Mouse (Mus musculus) intestine, embryonic 14.5 days (tissue): Measurements from ENCODE around the gene Hoxc11. TPM values are rescaled to one million over a fixed set of nuclear protein-coding genes. Genes with fewer than 3 reads are reported as not detected.

ENCODE experiments used
- ATAC-seq: fragments of 200-750 bp; cut with Nextera tagmentation; replicated peaks from 2 replicates; pipeline ENCODE4 v1.8.0; 2017; ENCODE audit warnings: low read depth, moderate number of reproducible peaks, moderate TSS enrichment, moderate library complexity; ENCODE audit not compliant: low FRiP score, low TSS enrichment
- DNase-seq: peaks from one replicate; pipeline ENCODE4 v3.0.0-alpha.2; 2018; ENCODE audit warnings: low spot score
- H3K27ac ChIP-seq: fragments of 300-500 bp; sonication (generic); 2 replicates; pipeline ENCODE4 v1.5.1; 2014; ENCODE audit warnings: low read depth, mild to moderate bottlenecking, control low read depth
- H3K27me3 ChIP-seq: fragments of 300-500 bp; sonication (generic); replicated peaks from 2 replicates; pipeline ENCODE4 v1.6.1; 2014; ENCODE audit warnings: low read length, control low read depth; ENCODE audit not compliant: control insufficient read depth, insufficient read depth
- H3K36me3 ChIP-seq: fragments of 300-500 bp; sonication (generic); 2 replicates; pipeline ENCODE4 v1.6.1; 2014; ENCODE audit warnings: low read length, control low read depth; ENCODE audit not compliant: control insufficient read depth, insufficient read depth
- H3K4me1 ChIP-seq: fragments of 300-500 bp; sonication (generic); replicated peaks from 2 replicates; pipeline ENCODE4 v1.6.1; 2014; ENCODE audit warnings: low read length, control low read depth, mixed read lengths; ENCODE audit not compliant: control insufficient read depth, insufficient read depth
- H3K4me2 ChIP-seq: fragments of 300-500 bp; sonication (generic); 2 replicates; pipeline ENCODE4 v1.6.1; 2014; ENCODE audit warnings: low read length
- H3K4me3 ChIP-seq: fragments of 300-500 bp; sonication (generic); 2 replicates; pipeline ENCODE4 v1.5.1; 2014; ENCODE audit warnings: low read depth, low read length, control low read depth, mixed read lengths
- H3K9ac ChIP-seq: fragments of 300-500 bp; sonication (generic); 2 replicates; pipeline ENCODE4 v1.6.1; 2014; ENCODE audit warnings: mild to moderate bottlenecking, low read length
- H3K9me3 ChIP-seq: fragments of 300-500 bp; sonication (generic); 2 replicates; pipeline ENCODE4 v1.6.1; 2016; ENCODE audit warnings: low read length, control low read depth; ENCODE audit not compliant: control insufficient read depth
- WGBS: fragments of 180-500 bp; shearing (Covaris S2); extraction: QIAGEN DNeasy Blood & Tissue Kit; methylation state at CpG from one replicate; pipeline ENCODE4 v1.1.7; 2014; 5-methylcytosine and 5-hydroxymethylcytosine counted together
- polyA plus RNA-seq: library from polyadenylated mRNA; unstranded; fragments of >200 nt; fragmentation: Nextera tagmentation; extraction: Ambion mirVana; gene quantifications from 2 replicates; pipeline ENCODE4 v1.2.1, GENCODE M21; 2014

The Hoxc11 gene
- polyA plus RNA-seq, 1 experiment from 2014 or later = 0.11 TPM

GRCm38 (mm10) chr15:102919336-102920180 is 34.7 kb upstream of the Hoxc11 start:
- 7% methylated on average over 12 of the region's 12 CpGs for WGBS

GRCm38 (mm10) chr15:102920619-102921018 is 33.6 kb upstream of the Hoxc11 start:
- DNase-seq = peak; percentile 70
- Histone ChIP-seq H3K27ac (no peak overlapping the region), H3K4me1 (no peaks in the 10 kb centered on the region), H3K36me3 (no peaks in the 10 kb centered on the region), H3K4me3 (0 out of 2 replicates have a peak overlapping the region, but pooled peaks have one; percentile 10), H3K27me3 (peaks cover 100% of the 10 kb centered on the region), H3K9me3 (no peaks in the 10 kb centered on the region), H3K9ac (no peak overlapping the region), H3K4me2 (peak overlapping the region; percentile 18)
- peak; percentile 80; the same call in 1 of the 2 replicates for ATAC-seq
- WGBS = under 1% methylated on average over 14 of the region's 20 CpGs

More at GRCm38 (mm10) chr15:102919336-102920180, 34.7 kb upstream of the Hoxc11 start:
- Histone ChIP-seq H3K36me3 (no peaks in the 10 kb centered on the region), H3K9ac (no peak overlapping the region), H3K27me3 (peaks cover 100% of the 10 kb centered on the region), H3K4me2 (no peak overlapping the region), H3K4me3 (no peak overlapping the region), H3K4me1 (no peaks in the 10 kb centered on the region), H3K27ac (no peak overlapping the region), H3K9me3 (no peaks in the 10 kb centered on the region)
- ATAC-seq (no peak), DNase-seq (peak; percentile 52)

- ATAC-seq (peak; percentile 47; the same call in 1 of the 2 replicates), DNase-seq (peak; percentile 67)
- WGBS = under 1% methylated on average over 61 of the region's 88 CpGs
- H3K36me3 ChIP-seq = no peaks in the 10 kb centered on the region
- peaks cover 100% of the 10 kb centered on the region for H3K27me3 ChIP-seq
- H3K27ac ChIP-seq = no peak within 1 kb of the TSS
- 0 out of 2 replicates have a peak within 1 kb of the TSS, but pooled peaks have one; percentile 10 for H3K4me3 ChIP-seq
- H3K9me3 ChIP-seq = no peaks in the 10 kb centered on the region
- no peak within 1 kb of the TSS for H3K9ac ChIP-seq
- H3K4me2 ChIP-seq = peak within 1 kb of the TSS; percentile 18
- no peaks in the 10 kb centered on the region for H3K4me1 ChIP-seq
Observed at GRCm38 (mm10) chr15:102921053-102922011, 32.9 kb upstream of the Hoxc11 start, which contains the start of gene Hoxc13. Hoxc13 (plus strand) TSS chr15:102921103.

- Histone ChIP-seq H3K4me2 (no peak overlapping the region), H3K4me3 (no peak overlapping the region), H3K4me1 (no peaks in the 10 kb centered on the region), H3K9me3 (no peaks in the 10 kb centered on the region), H3K36me3 (no peaks in the 10 kb centered on the region), H3K27ac (no peak overlapping the region), H3K9ac (no peak overlapping the region), H3K27me3 (peaks cover 100% of the 10 kb centered on the region)
- DNase-seq (peak; percentile 74), ATAC-seq (peak; percentile 53; the same call in 1 of the 2 replicates)
- 1% methylated on average over 24 of the region's 24 CpGs for WGBS
Observed at GRCm38 (mm10) chr15:102922012-102922362, 32.2 kb upstream of the Hoxc11 start.

GRCm38 (mm10) chr15:102922636-102923500 is 31.4 kb upstream of the Hoxc11 start:
- Histone ChIP-seq H3K36me3 (no peaks in the 10 kb centered on the region), H3K4me3 (no peak overlapping the region), H3K27ac (no peak overlapping the region), H3K27me3 (peaks cover 100% of the 10 kb centered on the region), H3K4me1 (no peaks in the 10 kb centered on the region), H3K9ac (no peak overlapping the region), H3K9me3 (no peaks in the 10 kb centered on the region), H3K4me2 (no peak overlapping the region)
- 18% methylated on average over 6 of the region's 6 CpGs for WGBS
- DNase-seq = peak; percentile 56
- ATAC-seq = no peak

GRCm38 (mm10) chr15:102927032-102927645 is 27.1 kb upstream of the Hoxc11 start:
- Histone ChIP-seq H3K27ac (no peak overlapping the region), H3K9me3 (no peaks in the 10 kb centered on the region), H3K4me3 (no peak overlapping the region), H3K4me1 (no peaks in the 10 kb centered on the region), H3K36me3 (no peaks in the 10 kb centered on the region), H3K27me3 (peaks cover 100% of the 10 kb centered on the region), H3K9ac (no peak overlapping the region), H3K4me2 (no peak overlapping the region)
- DNase-seq (peak; percentile 69), ATAC-seq (no peak)
- WGBS = under 1% methylated on average over 40 of the region's 40 CpGs

GRCm38 (mm10) chr15:102931706-102932358 is 22.4 kb upstream of the Hoxc11 start:
- Histone ChIP-seq H3K9ac (no peak overlapping the region), H3K4me2 (no peak overlapping the region), H3K36me3 (no peaks in the 10 kb centered on the region), H3K4me1 (no peaks in the 10 kb centered on the region), H3K9me3 (no peaks in the 10 kb centered on the region), H3K27ac (no peak overlapping the region), H3K4me3 (no peak overlapping the region), H3K27me3 (peaks cover 100% of the 10 kb centered on the region)
- under 1% methylated on average over 23 of the region's 23 CpGs for WGBS
- DNase-seq (no peak), ATAC-seq (no peak)
